Mouse (Mus musculus) induced T-regulatory cell, adult 2 months (primary cell): ENCODE measurements at regions not wholly inside any gene's neighbourhood (a gene's known extent, or its start where the extent isn't known, plus 50 kb on each side); places are given as distances from the start of the nearest gene placed in this dataset.

ENCODE experiments used
- DNase-seq: peaks from one replicate; pipeline ENCODE4 v3.0.0-alpha.2; 2012; ENCODE audit warnings: low read depth

- DNase-seq: no peak
Measured at GRCm38 (mm10) chr13:56350705-56351400, 54.5 kb upstream of the Cxcl14 start.

- DNase-seq: no peak
Measured at GRCm38 (mm10) chr13:56351401-56351735, 55.0 kb upstream of the Cxcl14 start.

- DNase-seq: no peak
Measured at GRCm38 (mm10) chr13:56352436-56352835, 56.1 kb upstream of the Cxcl14 start.

GRCm38 (mm10) chr13:56352839-56353605 is 56.7 kb upstream of the Cxcl14 start:
- no peak for DNase-seq

GRCm38 (mm10) chr13:56353921-56354320 is 57.6 kb upstream of the Cxcl14 start:
- DNase-seq: no peak

GRCm38 (mm10) chr13:56354630-56355029 is 58.3 kb upstream of the Cxcl14 start:
- no peak for DNase-seq

- DNase-seq: no peak
Measured at GRCm38 (mm10) chr13:56356999-56357398, 60.6 kb upstream of the Cxcl14 start.

- DNase-seq: no peak
Measured at GRCm38 (mm10) chr13:56357955-56358354, 61.6 kb upstream of the Cxcl14 start.

- no peak for DNase-seq
Measured at GRCm38 (mm10) chr13:56358827-56359226, 62.5 kb upstream of the Cxcl14 start.

- no peak for DNase-seq
Measured at GRCm38 (mm10) chr13:56359554-56359953, 63.2 kb upstream of the Cxcl14 start.

- DNase-seq: no peak
Measured at GRCm38 (mm10) chr13:56360803-56361202, 64.5 kb upstream of the Cxcl14 start.

- no peak for DNase-seq
Measured at GRCm38 (mm10) chr13:56362238-56362637, 64.2 kb upstream of the Gm3045 start.

- DNase-seq: peak; percentile 7
Measured at GRCm38 (mm10) chr13:56362646-56363045, 63.7 kb upstream of the Gm3045 start.

- DNase-seq: no peak
Measured at GRCm38 (mm10) chr13:56369600-56369999, 56.8 kb upstream of the Gm3045 start.

- DNase-seq: no peak
Measured at GRCm38 (mm10) chr13:56371374-56371773, 55.0 kb upstream of the Gm3045 start.

GRCm38 (mm10) chr13:56372003-56372725 is 54.2 kb upstream of the Gm3045 start:
- no peak for DNase-seq

GRCm38 (mm10) chr13:56372727-56373126 is 53.7 kb upstream of the Gm3045 start:
- peak; percentile 27 for DNase-seq
